Mouse (Mus musculus) limb, embryonic 12.5 days (tissue): ENCODE results near the gene Fat4. TPM values are rescaled to one million over a fixed set of nuclear protein-coding genes. Genes with fewer than 3 reads are reported as not detected.

Source experiments
- ATAC-seq: fragments of 200-750 bp; cut with Nextera tagmentation; 2 replicates; pipeline ENCODE4 v1.8.0; 2017; ENCODE audit warnings: low read depth, moderate TSS enrichment; ENCODE audit not compliant: insufficient number of reproducible peaks, insufficient read depth, low FRiP score, low TSS enrichment
- H3K27ac ChIP-seq: fragments of 300-500 bp; sonication (generic); 2 replicates; pipeline ENCODE4 v1.5.1; 2016; ENCODE audit warnings: mild to moderate bottlenecking, moderate library complexity
- H3K27me3 ChIP-seq: fragments of 300-500 bp; sonication (generic); 2 replicates; pipeline ENCODE4 v1.6.1; 2016; ENCODE audit warnings: mild to moderate bottlenecking, moderate library complexity
- H3K36me3 ChIP-seq: fragments of 300-500 bp; sonication (generic); 2 replicates; pipeline ENCODE4 v1.6.1; 2016; ENCODE audit warnings: mild to moderate bottlenecking, moderate library complexity
- H3K4me1 ChIP-seq: fragments of 300-500 bp; sonication (generic); replicated peaks from 2 replicates; pipeline ENCODE4 v1.6.1; 2016
- H3K4me2 ChIP-seq: fragments of 300-500 bp; sonication (generic); 2 replicates; pipeline ENCODE4 v1.6.1; 2016; ENCODE audit warnings: mild to moderate bottlenecking, moderate library complexity
- H3K4me3 ChIP-seq: fragments of 300-500 bp; sonication (generic); replicated peaks from 2 replicates; pipeline ENCODE4 v1.5.1; 2016; ENCODE audit warnings: mild to moderate bottlenecking
- H3K9ac ChIP-seq: fragments of 300-500 bp; sonication (generic); replicated peaks from 2 replicates; pipeline ENCODE4 v1.6.1; 2016; ENCODE audit warnings: mild to moderate bottlenecking, moderate library complexity
- H3K9me3 ChIP-seq: fragments of 300-500 bp; sonication (generic); 2 replicates; pipeline ENCODE4 v1.6.1; 2016; ENCODE audit warnings: mild to moderate bottlenecking, moderate library complexity
- WGBS: fragments of 180-500 bp; shearing (Covaris S2); methylation state at CpG from one replicate; pipeline ENCODE4 v1.1.7; 2016; 5-methylcytosine and 5-hydroxymethylcytosine counted together
- polyA plus RNA-seq: library from polyadenylated mRNA; unstranded; fragments of >200 nt; fragmentation: Nextera tagmentation; extraction: Ambion mirVana; gene quantifications from 2 replicates; pipeline ENCODE4 v1.2.1, GENCODE M21; 2016

Fat4 gene
- polyA plus RNA-seq, 1 experiment from 2014 or later = 15.5 TPM

GRCm38 (mm10) chr3:38962328-38962727 lies 75.6 kb downstream of the Fat4 start:
- no peak overlapping the region for H3K4me3 ChIP-seq
- peaks cover 70% of the 10 kb centered on the region for H3K36me3 ChIP-seq
- 91% methylated on average over 6 of the region's 6 CpGs for WGBS
- no peak overlapping the region for H3K9ac ChIP-seq
- no peaks in the 10 kb centered on the region for H3K4me1 ChIP-seq
- no peaks in the 10 kb centered on the region for H3K9me3 ChIP-seq
- H3K27ac ChIP-seq = no peak overlapping the region
- no peak overlapping the region for H3K4me2 ChIP-seq
- no peak for ATAC-seq
- H3K27me3 ChIP-seq = no peaks in the 10 kb centered on the region

GRCm38 (mm10) chr3:38967480-38967879 lies 80.7 kb downstream of the Fat4 start:
- peaks cover 67% of the 10 kb centered on the region for H3K36me3 ChIP-seq
- no peak overlapping the region for H3K4me3 ChIP-seq
- H3K4me2 ChIP-seq = no peak overlapping the region
- ATAC-seq = no peak
- H3K27ac ChIP-seq = no peak overlapping the region
- no peaks in the 10 kb centered on the region for H3K9me3 ChIP-seq
- no peaks in the 10 kb centered on the region for H3K4me1 ChIP-seq
- no peak overlapping the region for H3K9ac ChIP-seq
- no peaks in the 10 kb centered on the region for H3K27me3 ChIP-seq

- ATAC-seq = no peak
- Histone ChIP-seq H3K4me3 (no peak overlapping the region), H3K9me3 (no peaks in the 10 kb centered on the region), H3K27ac (no peak overlapping the region), H3K4me2 (no peak overlapping the region), H3K4me1 (no peaks in the 10 kb centered on the region), H3K27me3 (no peaks in the 10 kb centered on the region), H3K36me3 (peaks cover 83% of the 10 kb centered on the region), H3K9ac (no peak overlapping the region)
Measured at GRCm38 (mm10) chr3:38986379-38986778, 99.6 kb downstream of the Fat4 start.

GRCm38 (mm10) chr3:38989181-38989580 lies 102.4 kb downstream of the Fat4 start:
- H3K4me1 ChIP-seq = no peaks in the 10 kb centered on the region
- ATAC-seq = no peak
- H3K36me3 ChIP-seq = peaks cover 67% of the 10 kb centered on the region

GRCm38 (mm10) chr3:39000011-39000410 lies 113.3 kb downstream of the Fat4 start:
- Histone ChIP-seq H3K36me3 (peaks cover 87% of the 10 kb centered on the region), H3K4me1 (no peaks in the 10 kb centered on the region), H3K9me3 (no peaks in the 10 kb centered on the region), H3K27me3 (no peaks in the 10 kb centered on the region), H3K9ac (no peak overlapping the region), H3K27ac (no peak overlapping the region), H3K4me3 (no peak overlapping the region), H3K4me2 (no peak overlapping the region)
- WGBS = 79% methylated on average over 3 of the region's 3 CpGs
- no peak for ATAC-seq

More at GRCm38 (mm10) chr3:38989181-38989580, 102.4 kb downstream of the Fat4 start:
- Histone ChIP-seq H3K9me3 (no peaks in the 10 kb centered on the region), H3K27me3 (no peaks in the 10 kb centered on the region), H3K4me2 (no peak overlapping the region), H3K4me3 (no peak overlapping the region), H3K27ac (no peak overlapping the region), H3K9ac (no peak overlapping the region)
- 76% methylated on average over 3 of the region's 3 CpGs for WGBS

GRCm38 (mm10) chr3:39010544-39010943 lies 123.8 kb downstream of the Fat4 start:
- WGBS = 70% methylated on average over 7 of the region's 7 CpGs
- Histone ChIP-seq H3K4me2 (no peak overlapping the region), H3K36me3 (peaks cover 70% of the 10 kb centered on the region), H3K9ac (no peak overlapping the region), H3K9me3 (no peaks in the 10 kb centered on the region), H3K27me3 (no peaks in the 10 kb centered on the region), H3K4me3 (no peak overlapping the region), H3K4me1 (no peaks in the 10 kb centered on the region), H3K27ac (no peak overlapping the region)
- ATAC-seq = no peak

- Histone ChIP-seq H3K4me2 (no peak overlapping the region), H3K4me3 (no peak overlapping the region), H3K9me3 (no peaks in the 10 kb centered on the region), H3K27me3 (no peaks in the 10 kb centered on the region), H3K27ac (no peak overlapping the region), H3K4me1 (no peaks in the 10 kb centered on the region), H3K36me3 (peaks cover 7% of the 10 kb centered on the region; the same call in 1 of the 2 replicates), H3K9ac (no peak overlapping the region)
- WGBS = 60% methylated on average over 1 of the region's 1 CpGs
- ATAC-seq = no peak
Measured at GRCm38 (mm10) chr3:39017633-39018032, 130.9 kb downstream of the Fat4 start.

GRCm38 (mm10) chr3:39036113-39036512 lies 149.4 kb downstream of the Fat4 start:
- H3K9me3 ChIP-seq = no peaks in the 10 kb centered on the region
- H3K9ac ChIP-seq = no peak overlapping the region
- H3K27me3 ChIP-seq = no peaks in the 10 kb centered on the region
- H3K4me1 ChIP-seq = no peaks in the 10 kb centered on the region
- WGBS = 65% methylated on average over 2 of the region's 2 CpGs
- H3K36me3 ChIP-seq = no peaks in the 10 kb centered on the region
- H3K4me2 ChIP-seq = no peak overlapping the region
- no peak for ATAC-seq
- H3K4me3 ChIP-seq = no peak overlapping the region
- H3K27ac ChIP-seq = no peak overlapping the region

- WGBS = 83% methylated on average over 4 of the region's 4 CpGs
- H3K27me3 ChIP-seq = no peaks in the 10 kb centered on the region
- no peak overlapping the region for H3K4me2 ChIP-seq
- no peak for ATAC-seq
- H3K4me3 ChIP-seq = no peak overlapping the region
- peaks cover 9% of the 10 kb centered on the region for H3K4me1 ChIP-seq
- no peaks in the 10 kb centered on the region for H3K36me3 ChIP-seq
- no peaks in the 10 kb centered on the region for H3K9me3 ChIP-seq
- H3K27ac ChIP-seq = no peak overlapping the region
- H3K9ac ChIP-seq = no peak overlapping the region
Measured at GRCm38 (mm10) chr3:39046425-39046824, 159.7 kb downstream of the Fat4 start.

GRCm38 (mm10) chr3:39047621-39048303 lies 161.0 kb downstream of the Fat4 start:
- Histone ChIP-seq H3K4me2 (no peak overlapping the region), H3K9ac (no peak overlapping the region), H3K27ac (no peak overlapping the region; the same call in 1 of the 2 replicates), H3K27me3 (no peaks in the 10 kb centered on the region), H3K9me3 (no peaks in the 10 kb centered on the region), H3K4me3 (no peak overlapping the region), H3K36me3 (no peaks in the 10 kb centered on the region), H3K4me1 (peaks cover 9% of the 10 kb centered on the region)
- WGBS = 58% methylated on average over 10 of the region's 10 CpGs
- ATAC-seq = no peak

- no peaks in the 10 kb centered on the region for H3K36me3 ChIP-seq
- H3K9me3 ChIP-seq = no peaks in the 10 kb centered on the region
- no peak overlapping the region for H3K4me2 ChIP-seq
- no peak for ATAC-seq
- WGBS = 28% methylated on average over 5 of the region's 5 CpGs
- H3K4me1 ChIP-seq = peaks cover 13% of the 10 kb centered on the region
- no peaks in the 10 kb centered on the region for H3K27me3 ChIP-seq
- H3K4me3 ChIP-seq = no peak overlapping the region
- H3K27ac ChIP-seq = no peak overlapping the region
- H3K9ac ChIP-seq = no peak overlapping the region
Measured at GRCm38 (mm10) chr3:39048304-39048667, 161.5 kb downstream of the Fat4 start.

GRCm38 (mm10) chr3:39050130-39050529 lies 163.4 kb downstream of the Fat4 start:
- Histone ChIP-seq H3K4me1 (peaks cover 13% of the 10 kb centered on the region), H3K27me3 (no peaks in the 10 kb centered on the region), H3K27ac (no peak overlapping the region), H3K9me3 (no peaks in the 10 kb centered on the region), H3K4me2 (no peak overlapping the region), H3K9ac (no peak overlapping the region), H3K36me3 (no peaks in the 10 kb centered on the region), H3K4me3 (no peak overlapping the region)
- no peak for ATAC-seq
- WGBS = 80% methylated on average over 1 of the region's 1 CpGs
